Mouse (Mus musculus) megakaryocyte-erythroid progenitor cell, adult 5-6 weeks (primary cell): ENCODE results near the gene Rbak. TPM values are rescaled to one million over a fixed set of nuclear protein-coding genes. Genes with fewer than 3 reads are reported as not detected.
"Not testable (repeated sequence)": the region's sequence is repeated elsewhere in the genome, so short reads cannot be mapped to it uniquely, and the experiment has no call there.

Experiments
- ATAC-seq: replicated peaks from 2 replicates; pipeline ENCODE4 v1.8.0; 2016; ENCODE audit warnings: mild to moderate bottlenecking, inconsistent platforms; ENCODE audit not compliant: severe bottlenecking, poor library complexity, low FRiP score, low TSS enrichment
- total RNA-seq, 2 experiments: library from RNA; stranded (forward) in 1 of 2; stranded (reverse) in 1 of 2; fragments of 200-1000, 215-1000 nt in 1 of 2; fragments of >200 nt in 1 of 2; fragmentation: Nextera tagmentation in 1 of 2; gene quantifications; 2 replicates each; pipeline ENCODE4 v1.2.3; 2014 to 2017

Gene Rbak
- total RNA-seq, 2 experiments from 2014 or later: 5.6 to 12.6 TPM

- ATAC-seq: no peak
Observed at GRCm38 (mm10) chr5:143137580-143137979, 43.0 kb downstream of the Rbak start.

- no peak for ATAC-seq
Observed at GRCm38 (mm10) chr5:143135042-143135441, 45.5 kb downstream of the Rbak start.

- not testable (repeated sequence) for ATAC-seq
Observed at GRCm38 (mm10) chr5:143134216-143135010, 46.2 kb downstream of the Rbak start.

GRCm38 (mm10) chr5:143132935-143133514 lies 47.5 kb downstream of the Rbak start:
- ATAC-seq: peak; percentile 44

- ATAC-seq: 0 out of 2 replicates have a peak, but pooled peaks have one; percentile 60
Observed at GRCm38 (mm10) chr5:143130342-143130741, 50.2 kb downstream of the Rbak start.

- ATAC-seq: no peak
Observed at GRCm38 (mm10) chr5:143129101-143129500, 51.5 kb downstream of the Rbak start.

- no peak for ATAC-seq
Observed at GRCm38 (mm10) chr5:143127837-143128236, 52.7 kb downstream of the Rbak start.

- ATAC-seq: no peak
Observed at GRCm38 (mm10) chr5:143126908-143127307, 53.7 kb downstream of the Rbak start.

- ATAC-seq: no peak
Observed at GRCm38 (mm10) chr5:143126089-143126488, 54.5 kb downstream of the Rbak start.

GRCm38 (mm10) chr5:143125601-143126000 lies 55.0 kb downstream of the Rbak start:
- no peak for ATAC-seq

GRCm38 (mm10) chr5:143124805-143125378 lies 55.7 kb downstream of the Rbak start:
- no peak for ATAC-seq

- ATAC-seq: no peak
Observed at GRCm38 (mm10) chr5:143122673-143123072, 57.9 kb downstream of the Rbak start.

Other genes starting within 250 kb of the Rbak start
- gene Fscn1, start 220.4 kb downstream of the Rbak start, total RNA-seq (2014; fragmentation: Nextera tagmentation): 0.17 TPM in 1 of 2 replicates, not detected in the other
- 0.11 TPM in 1 of 2 replicates, not detected in the other for gene Fscn1, start 220.4 kb downstream of the Rbak start, total RNA-seq (2017)
- 41.0 and 62.7 TPM in 2 replicates for gene Rnf216, start 67.8 kb downstream of the Rbak start, total RNA-seq (2014; fragmentation: Nextera tagmentation)
- 60.5 and 91.5 TPM in 2 replicates for gene Rnf216, start 67.8 kb downstream of the Rbak start, total RNA-seq (2017)
- gene Olfr718-ps1, start 33.2 kb downstream of the Rbak start, total RNA-seq (2014; fragmentation: Nextera tagmentation): not detected in 2 replicates
- not detected in 2 replicates for gene Olfr718-ps1, start 33.2 kb downstream of the Rbak start, total RNA-seq (2017)
- 2.9 TPM in 1 of 2 replicates, not detected in the other for gene Spdye4b, start 242 bp upstream of the Rbak start, total RNA-seq (2014; fragmentation: Nextera tagmentation)
- not detected in 2 replicates for gene Spdye4b, start 242 bp upstream of the Rbak start, total RNA-seq (2017)
- gene Spdye4a, start 46.1 kb upstream of the Rbak start, total RNA-seq (2014; fragmentation: Nextera tagmentation): not detected in 2 replicates
- not detected in 2 replicates for gene Spdye4a, start 46.1 kb upstream of the Rbak start, total RNA-seq (2017)
- gene Zfp12, start 54.4 kb upstream of the Rbak start, total RNA-seq (2014; fragmentation: Nextera tagmentation): 12.6 and 15.6 TPM in 2 replicates
- 10.6 and 17.4 TPM in 2 replicates for gene Zfp12, start 54.4 kb upstream of the Rbak start, total RNA-seq (2017)
- gene Zfp316, start 89.2 kb upstream of the Rbak start, total RNA-seq (2014; fragmentation: Nextera tagmentation): 3.5 and 4.4 TPM in 2 replicates
- gene Zfp316, start 89.2 kb upstream of the Rbak start, total RNA-seq (2017): 2.8 and 3.7 TPM in 2 replicates
- not detected in 2 replicates for gene Zfp853, start 112.8 kb upstream of the Rbak start, total RNA-seq (2014; fragmentation: Nextera tagmentation)
- gene Zfp853, start 112.8 kb upstream of the Rbak start, total RNA-seq (2017): not detected in 2 replicates
- gene E130309D02Rik, start 134.6 kb upstream of the Rbak start, total RNA-seq (2014; fragmentation: Nextera tagmentation): 60.6 and 64.4 TPM in 2 replicates
- 10.5 and 23.6 TPM in 2 replicates for gene E130309D02Rik, start 134.6 kb upstream of the Rbak start, total RNA-seq (2017)
- 70.6 and 74.5 TPM in 2 replicates for gene Zdhhc4, start 148.5 kb upstream of the Rbak start, total RNA-seq (2014; fragmentation: Nextera tagmentation)
- 23.2 and 40.8 TPM in 2 replicates for gene Zdhhc4, start 148.5 kb upstream of the Rbak start, total RNA-seq (2017)
- not detected in 2 replicates for gene Grid2ip, start 176.6 kb upstream of the Rbak start, total RNA-seq (2014; fragmentation: Nextera tagmentation)
- gene Grid2ip, start 176.6 kb upstream of the Rbak start, total RNA-seq (2017): not detected in 2 replicates
- gene Kdelr2, start 223.1 kb upstream of the Rbak start, total RNA-seq (2014; fragmentation: Nextera tagmentation): 50.5 and 62.6 TPM in 2 replicates
- gene Kdelr2, start 223.1 kb upstream of the Rbak start, total RNA-seq (2017): 70.8 and 84.3 TPM in 2 replicates